Mouse (Mus musculus): ENCODE data around the gene Rps3. TPM values are rescaled to one million over a fixed set of nuclear protein-coding genes. Genes with fewer than 3 reads are reported as not detected.

Rps3 gene
- total RNA-seq, 2 experiments from 2014 or later: 268 to 293 TPM

DNA sequence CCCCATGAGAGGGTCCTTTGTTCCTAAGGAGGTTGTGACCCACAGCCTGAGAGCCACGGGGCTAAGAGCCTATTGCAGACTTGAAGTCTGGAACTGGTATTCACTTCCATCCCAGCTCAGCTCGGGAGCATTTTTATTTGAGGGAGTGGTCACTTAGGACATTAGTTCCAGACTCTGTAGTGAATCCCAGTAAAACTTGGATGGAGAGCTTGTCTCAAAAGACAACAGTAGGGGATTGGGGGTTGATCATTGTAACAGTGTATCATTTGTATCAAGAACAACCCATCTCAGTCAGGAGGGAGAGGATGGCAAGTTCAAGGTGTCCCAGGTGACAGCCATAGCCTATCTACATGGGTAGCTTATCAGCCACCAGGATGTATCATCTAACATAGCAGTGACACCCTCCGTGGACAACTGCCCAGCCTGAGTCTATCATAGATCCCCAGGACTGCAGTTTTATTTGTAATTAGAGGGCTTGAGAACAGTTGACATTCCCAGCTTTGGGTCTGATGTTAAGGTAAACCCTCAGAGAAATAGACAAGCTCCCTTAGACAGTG is 6.9 kb downstream of the Rps3 start:
- DNase-seq (ENCODE audit: low spot score in 2 of 2): no peak

DNA sequence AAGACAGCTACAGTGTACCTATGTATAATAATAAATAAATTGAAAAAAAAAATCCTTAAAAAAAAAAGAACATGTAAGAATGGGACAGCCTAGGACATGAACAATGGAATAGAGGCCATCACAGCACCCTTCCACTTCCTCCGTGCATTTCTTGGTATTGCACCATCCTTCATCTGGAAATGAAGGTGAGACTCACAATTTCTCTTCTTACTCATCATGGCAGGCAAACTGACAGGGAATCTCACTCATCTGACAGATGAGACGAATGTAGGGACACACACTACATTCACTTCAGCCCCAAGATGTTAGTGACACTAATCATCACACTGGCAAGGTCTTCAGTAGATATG is 8.0 kb downstream of the Rps3 start:
- DNase-seq (ENCODE audit: low spot score in 2 of 2): no peak

DNA sequence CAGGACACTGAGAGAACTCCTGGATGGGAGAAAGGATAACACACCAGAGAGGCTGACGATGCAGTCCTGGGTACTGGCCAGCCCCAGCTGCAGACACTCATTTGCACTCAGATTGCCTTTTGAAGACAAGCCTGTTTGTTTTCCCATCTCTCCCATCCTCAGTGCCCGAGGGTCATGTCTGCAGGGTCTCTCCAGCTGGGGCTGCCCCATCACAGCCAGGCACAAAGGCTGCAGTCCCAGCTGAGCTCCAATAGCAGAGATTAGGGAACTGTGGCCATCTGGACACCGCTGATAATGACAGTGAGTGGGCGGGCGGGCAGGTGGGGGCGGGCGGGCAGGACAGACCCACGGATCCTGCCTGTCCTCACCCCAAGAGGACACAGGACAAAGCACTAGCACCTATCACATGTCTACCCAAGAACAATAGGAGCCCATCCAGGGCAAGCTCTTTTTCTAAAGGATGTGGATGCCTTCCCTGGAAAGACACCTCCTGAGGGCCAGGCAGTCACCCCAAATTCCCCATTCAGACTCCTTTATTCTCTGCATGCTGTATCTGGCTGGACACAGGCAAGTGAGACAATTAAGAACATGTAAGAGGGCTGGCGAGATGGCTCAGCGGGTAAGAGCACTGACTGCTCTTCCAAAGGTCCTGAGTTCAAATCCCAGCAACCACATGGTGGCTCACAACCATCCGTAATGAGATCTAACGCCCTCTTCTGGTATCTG is 8.5 kb downstream of the Rps3 start:
- DNase-seq (ENCODE audit: low spot score in 2 of 2): no peak

DNA sequence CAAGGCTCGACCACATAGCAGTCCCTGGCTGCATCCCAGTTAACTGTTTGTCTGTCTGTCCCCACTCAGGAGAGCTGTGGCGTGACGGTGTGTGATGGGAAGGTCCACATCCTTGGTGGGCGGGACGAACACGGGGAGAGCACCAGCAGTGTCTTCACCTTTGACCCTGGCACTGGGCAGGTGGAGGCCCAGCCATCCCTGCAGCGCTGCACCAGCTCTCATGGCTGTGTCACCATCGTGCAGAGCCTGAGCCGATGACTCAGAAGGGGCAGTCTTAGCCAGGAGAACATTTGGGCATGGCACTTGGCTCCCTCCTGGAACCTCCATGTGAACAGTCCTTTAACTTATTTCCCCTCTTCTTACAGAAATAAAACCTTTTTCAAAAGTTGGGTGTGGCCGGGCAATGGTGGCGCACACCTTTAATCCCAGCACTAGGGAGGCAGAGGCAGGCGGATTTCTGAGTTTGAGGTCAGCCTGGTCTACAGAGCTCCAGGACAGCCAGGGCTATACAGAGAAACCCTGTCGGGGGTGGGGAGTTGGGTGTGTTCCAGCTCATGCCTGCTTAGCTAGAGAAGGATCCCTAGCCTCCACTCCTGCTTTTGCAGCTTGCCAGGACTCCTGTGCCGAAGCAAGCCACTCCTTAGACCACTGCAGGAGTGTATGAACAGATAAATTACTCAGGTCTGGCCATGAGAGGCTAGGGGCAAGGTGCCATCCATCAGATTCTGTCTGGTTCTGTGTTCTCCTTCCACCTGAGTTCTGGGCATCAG is 9.7 kb downstream of the Rps3 start:
- no peak for DNase-seq (ENCODE audit: low spot score in 2 of 2)

DNA sequence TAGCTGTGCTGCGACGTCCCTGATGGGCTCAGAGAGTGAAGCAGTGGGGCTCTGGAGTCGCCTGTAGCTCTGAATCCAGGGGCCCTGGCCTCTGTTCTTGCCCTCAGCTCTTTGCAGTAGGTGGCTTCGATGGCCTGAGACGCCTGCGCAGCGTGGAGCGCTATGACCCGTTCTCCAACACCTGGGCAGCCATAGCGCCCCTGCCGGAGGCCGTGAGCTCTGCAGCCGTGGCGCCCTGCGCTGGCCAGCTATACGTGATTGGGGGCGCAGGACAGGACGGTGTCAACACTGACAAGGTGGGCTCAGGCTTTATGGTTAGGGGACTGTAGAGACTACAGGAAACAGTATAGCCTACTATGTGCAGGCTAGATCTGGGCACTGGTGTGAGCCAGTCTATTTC is 12.0 kb downstream of the Rps3 start:
- DNase-seq (ENCODE audit: low spot score in 2 of 2): no peak

DNA sequence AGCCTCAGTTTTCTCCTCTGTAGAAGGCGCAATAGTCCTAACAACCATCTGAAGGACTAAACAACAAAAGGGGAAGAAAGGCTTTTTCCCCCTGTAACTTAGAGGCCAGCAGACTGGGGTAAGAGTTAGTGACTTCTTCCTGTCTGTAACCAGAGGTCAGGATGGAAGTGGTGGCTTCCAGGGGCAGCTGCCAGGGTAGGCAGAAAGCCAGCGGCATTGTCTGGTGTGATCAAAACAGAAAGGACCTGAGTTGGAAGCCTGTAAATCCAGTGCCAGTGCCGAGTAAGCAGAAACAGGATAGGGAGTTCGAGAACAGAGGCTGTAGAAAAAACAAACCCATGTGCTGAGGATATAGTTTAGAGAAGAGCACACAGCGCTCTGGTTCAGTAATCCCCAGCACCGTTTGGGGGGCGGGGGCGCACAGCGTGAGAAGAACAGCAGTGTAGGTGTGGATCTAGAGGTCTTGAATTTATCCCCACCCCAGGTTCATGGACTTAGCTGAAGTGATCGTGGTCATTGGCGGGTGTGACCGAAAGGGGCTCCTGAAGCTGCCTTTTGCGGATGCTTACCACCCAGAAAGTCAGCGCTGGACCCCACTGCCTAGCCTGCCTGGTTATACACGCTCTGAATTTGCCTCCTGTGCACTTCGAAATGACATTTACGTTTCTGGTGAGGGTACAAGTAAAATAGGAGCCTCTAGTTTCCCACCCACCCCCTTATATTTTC is 13.7 kb downstream of the Rps3 start:
- DNase-seq (ENCODE audit: low spot score in 2 of 2): no peak

DNA sequence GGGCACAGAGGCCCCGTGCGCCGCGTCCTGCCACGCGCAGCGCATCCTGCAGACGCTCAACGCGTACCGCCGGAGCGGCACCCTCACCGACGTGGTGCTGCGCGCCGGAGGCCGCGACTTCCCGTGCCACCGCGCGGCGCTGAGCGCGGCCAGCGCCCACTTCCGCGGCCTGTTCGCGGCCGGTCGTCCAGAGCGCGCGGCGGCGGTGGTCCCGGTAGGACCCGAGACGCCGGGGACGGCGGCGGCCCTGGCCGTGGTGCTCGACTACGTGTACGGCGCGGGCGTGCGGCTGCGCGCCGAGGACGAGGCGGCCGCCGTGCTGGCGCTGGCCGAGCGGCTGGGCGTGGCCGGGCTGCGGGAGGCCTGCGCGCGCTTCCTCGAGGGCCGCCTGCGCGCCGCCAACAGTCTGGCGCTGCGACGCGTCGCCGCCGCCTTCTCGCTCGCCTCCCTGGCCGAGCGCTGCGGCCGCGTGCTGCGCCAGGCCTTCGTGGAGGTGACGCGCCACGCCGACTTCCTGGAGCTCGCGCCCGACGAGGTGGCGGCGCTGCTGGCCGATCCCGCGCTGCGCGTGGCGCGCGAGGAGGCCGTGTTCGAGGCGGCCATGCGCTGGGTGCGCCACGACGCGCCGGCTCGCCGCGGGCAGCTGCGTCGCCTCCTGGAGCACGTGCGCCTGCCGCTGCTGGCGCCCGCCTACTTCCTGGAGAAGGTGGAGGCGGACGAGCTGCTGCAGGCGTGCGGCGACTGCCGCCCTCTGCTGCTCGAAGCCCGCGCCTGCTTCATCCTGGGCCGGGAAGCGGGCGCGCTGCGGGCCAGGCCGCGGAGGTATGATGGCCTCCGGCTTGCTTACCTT is 15.0 kb downstream of the Rps3 start:
- peak; percentile 55 to 69 for DNase-seq (ENCODE audit: low spot score in 2 of 2)

DNA sequence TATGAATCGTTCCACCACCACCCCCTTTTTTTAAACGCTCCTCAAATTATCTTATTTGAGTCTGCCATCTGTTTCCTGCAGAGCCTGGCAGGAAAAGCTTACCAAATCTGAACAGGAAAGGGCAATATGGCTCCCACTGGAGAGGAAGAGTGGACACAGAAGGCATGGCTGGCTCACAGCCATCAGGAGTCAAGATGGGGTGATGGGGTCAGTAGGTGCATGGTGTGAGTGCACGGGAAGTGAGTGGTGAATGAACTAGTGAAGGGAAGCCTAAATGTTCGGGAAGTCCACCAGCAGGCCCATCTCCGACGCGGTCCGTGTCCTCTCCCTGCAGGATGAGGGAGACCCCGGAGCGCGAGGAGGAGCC is 15.6 kb downstream of the Rps3 start:
- DNase-seq (ENCODE audit: low spot score in 2 of 2): no peak

DNA sequence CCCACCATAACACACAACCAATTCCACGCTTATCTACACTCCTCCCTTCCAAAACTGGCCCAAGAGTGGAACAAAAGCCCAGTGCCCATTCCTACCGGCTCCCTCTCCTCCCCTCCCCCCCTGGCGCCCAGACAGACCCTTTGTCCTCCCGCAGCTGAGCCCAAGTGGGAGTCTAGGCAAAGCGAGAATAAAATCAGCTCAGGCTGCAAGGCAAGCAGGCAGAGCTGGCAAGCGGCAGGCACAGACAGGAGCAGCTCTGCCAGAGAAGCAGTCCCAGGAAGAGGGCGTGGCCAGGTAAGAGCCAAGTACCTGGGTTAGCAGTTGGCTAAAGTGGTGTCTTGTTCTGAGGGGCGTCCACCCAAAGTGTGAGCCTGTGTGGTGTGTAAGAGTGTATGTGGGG is 17.7 kb downstream of the Rps3 start, which contains the start of gene Klhl35:
TSS of gene Klhl35 (plus strand) at position 194 of the 400 bp plus-strand sequence.
- no peak for DNase-seq (ENCODE audit: low spot score in 2 of 2)

DNA sequence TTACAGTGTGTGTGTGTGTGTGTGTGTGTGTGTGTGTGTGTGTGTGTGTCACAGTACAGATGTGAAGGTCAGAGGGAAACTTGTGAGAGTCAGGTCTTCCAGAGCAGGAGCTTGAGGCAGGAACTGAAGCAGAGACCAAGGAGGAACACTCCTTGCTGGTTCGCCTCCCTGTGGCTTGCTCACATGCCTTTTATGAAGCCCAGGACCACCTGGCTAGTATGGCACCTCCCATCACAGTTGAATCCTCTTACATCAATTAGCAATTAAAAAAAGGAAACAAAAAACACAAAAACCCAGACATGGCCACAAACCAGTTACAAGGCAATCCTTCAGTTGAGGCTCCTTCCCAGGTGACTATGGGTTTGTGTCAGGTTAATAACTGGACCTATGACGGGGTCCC is 20.4 kb downstream of the Rps3 start:
- DNase-seq (ENCODE audit: low spot score in 2 of 2): no peak

DNA sequence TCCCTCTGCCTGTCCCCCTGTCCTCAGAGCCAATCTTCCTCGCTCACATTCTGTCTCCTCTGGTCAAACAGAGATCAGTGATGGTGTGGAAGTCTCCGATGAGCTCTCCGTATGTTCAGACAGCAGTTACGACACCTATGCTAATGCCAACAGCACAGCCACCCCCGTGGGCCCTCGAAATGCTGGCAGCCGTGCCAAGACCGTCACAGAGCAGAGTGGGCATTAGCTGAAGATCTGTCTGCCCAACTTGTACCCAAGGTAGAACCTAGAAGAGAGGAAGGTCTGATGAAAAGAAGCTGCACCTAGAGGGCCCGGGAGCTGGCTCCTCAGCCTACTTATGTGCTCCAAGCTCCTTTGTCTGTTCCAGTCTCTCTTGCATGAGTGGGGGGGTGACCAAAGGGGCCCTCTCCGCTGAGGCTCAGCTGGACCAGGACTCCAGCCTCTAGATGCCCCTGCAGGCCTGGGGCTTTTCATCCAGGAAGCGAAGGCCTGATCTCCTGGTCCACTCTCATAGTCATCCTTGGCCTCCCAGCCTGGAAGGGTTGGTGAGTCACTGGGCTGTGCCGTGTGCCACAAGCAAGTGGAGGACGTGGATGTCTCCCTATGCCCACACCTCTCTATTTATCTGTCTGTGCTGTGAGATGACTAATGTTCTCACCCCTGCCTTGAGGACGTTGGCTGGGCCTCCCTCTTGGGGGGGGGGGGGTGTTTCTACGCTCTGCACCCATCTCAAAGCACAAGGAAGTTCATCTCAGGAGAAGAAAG is 23.5 kb downstream of the Rps3 start:
- peak; percentile 38 to 49 for DNase-seq (ENCODE audit: low spot score in 2 of 2)

DNA sequence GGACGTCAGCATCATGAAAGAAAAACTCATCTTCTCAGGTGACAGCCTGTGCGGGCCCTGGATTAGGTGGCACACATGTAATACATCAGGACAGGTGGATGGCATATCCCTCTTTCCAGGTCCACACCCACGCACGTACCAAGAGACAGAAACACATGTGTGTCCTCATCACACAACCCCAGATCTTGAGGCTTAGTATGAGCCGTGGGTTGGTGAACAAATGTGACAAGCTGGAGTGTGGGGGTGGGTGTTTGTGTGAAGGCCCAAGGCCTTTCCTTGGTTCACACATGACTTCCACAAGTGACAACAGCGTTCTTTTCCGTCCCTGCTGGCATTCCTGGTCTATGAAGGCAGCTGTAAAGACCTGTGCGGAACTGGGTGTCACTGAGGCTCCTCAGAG is 24.7 kb downstream of the Rps3 start:
- peak; percentile 33 to 60 for DNase-seq (ENCODE audit: low spot score in 2 of 2)

DNA sequence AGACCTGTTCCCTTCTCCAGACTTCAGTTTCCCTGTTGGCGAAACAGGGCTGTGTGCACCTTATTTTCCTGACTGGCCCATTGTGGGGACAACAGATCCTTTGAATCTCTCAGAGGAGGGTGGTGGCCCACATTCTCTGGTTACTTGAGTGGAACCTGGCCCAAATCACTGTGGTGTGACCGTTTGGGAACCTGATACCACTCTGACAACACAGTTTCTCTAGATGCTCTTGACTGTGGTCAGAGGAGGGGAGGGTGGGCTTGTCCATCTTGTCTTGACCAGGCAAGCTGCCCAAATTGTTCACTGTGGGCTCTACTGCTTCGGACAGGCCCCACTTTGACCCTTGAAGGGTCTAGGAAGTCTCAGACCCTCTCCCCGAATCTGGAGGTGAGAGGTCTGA is 29.5 kb downstream of the Rps3 start:
- no peak for DNase-seq (ENCODE audit: low spot score in 2 of 2)

DNA sequence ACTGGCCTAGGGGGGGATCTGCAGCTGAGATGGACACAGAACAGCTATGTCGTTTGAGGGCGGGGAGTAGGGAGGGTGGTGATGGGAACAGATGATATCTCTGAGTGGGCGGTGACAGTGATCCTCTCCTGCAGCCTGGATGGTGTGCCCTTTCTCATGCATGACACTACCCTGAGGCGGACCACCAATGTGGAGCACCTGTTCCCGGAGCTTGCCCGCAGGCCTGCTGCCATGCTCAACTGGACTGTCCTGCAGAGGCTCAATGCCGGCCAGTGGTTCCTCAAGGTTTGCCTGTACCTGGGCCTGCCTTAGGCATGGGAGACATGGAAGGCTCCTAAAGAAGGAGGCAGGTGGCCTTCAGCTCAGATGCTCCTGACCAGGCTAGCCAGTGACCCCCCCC is 30.7 kb downstream of the Rps3 start:
- no peak for DNase-seq (ENCODE audit: low spot score in 2 of 2)

DNA sequence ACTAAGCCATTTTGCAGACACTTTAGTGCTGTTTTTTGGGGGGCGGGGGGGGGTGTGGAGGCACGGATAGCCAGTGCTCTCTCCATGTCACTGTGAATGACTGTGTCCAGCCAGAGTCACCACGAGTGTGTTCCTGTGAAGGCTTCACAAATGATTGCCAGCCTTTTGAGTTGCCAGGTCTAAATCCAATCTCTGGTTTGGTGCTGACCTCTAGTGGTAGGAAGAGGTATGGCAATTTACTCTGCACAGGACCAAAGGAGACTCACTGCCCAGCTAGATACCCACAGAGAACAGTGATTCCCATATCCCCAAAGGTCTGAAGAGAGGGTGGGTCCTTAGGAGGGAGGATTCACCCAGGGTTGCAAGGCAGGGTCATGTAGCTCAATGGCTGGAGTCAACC is 32.8 kb downstream of the Rps3 start:
- DNase-seq (ENCODE audit: low spot score in 2 of 2): peak; percentile 73 to 76

DNA sequence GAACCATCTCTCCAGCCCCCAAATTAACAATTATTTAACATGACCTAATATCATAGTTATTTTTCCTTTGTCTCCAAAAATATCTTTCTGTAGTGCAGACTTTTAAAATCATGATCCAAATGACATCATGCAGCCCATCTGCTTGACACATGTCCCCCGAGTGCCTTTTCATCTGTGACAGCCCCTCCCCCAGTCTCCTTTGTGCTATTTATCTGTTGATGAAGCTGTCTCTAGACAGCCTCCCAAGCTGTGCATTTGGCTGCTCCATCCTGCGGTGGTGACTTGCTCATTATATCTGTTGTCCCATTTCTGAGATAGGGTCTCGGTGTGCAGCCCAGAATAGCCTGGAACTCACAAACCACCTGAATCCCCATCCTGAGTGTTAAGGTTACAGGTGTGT is 33.8 kb downstream of the Rps3 start:
- DNase-seq (ENCODE audit: low spot score in 2 of 2): no peak

DNA sequence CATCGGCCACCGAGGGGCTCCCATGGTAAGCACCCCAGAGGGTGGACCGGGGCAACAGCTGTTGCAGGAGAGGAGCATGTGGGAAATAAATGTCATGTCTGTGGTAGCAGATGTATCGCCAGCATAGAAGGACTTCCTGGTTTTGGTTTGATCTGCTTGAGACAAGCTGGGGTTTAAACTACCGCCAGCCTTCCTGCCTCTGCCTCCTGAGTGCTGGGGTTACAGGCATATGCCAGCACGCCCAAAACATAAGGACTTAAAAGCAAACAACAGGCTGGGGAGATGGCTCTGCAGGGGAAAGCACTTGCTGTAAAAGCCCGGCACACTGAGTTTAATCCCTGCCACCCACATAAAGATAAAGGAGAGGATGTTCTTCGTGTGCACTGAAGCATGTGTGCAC is 34.5 kb downstream of the Rps3 start:
- no peak for DNase-seq (ENCODE audit: low spot score in 2 of 2)

DNA sequence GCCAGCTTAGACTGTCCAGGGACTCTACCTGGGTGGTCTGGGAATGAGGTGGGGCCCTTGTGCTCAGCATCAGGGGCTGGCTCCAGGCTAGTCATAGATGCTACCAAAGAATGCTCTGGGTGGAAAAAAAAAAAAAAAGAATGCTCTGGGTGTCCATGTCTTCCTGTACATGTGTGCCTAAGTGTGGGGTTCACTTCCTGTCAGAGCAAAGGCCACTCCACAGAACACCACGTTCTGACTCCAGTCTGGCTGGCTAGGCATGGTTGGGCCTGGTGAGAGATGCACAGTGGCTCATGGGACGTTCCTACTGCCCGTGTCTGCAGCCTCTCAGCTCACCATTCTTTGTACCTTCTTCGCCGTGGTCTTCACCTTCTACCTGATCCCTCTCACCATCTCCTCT is 34.9 kb downstream of the Rps3 start:
- no peak for DNase-seq (ENCODE audit: low spot score in 2 of 2)

DNA sequence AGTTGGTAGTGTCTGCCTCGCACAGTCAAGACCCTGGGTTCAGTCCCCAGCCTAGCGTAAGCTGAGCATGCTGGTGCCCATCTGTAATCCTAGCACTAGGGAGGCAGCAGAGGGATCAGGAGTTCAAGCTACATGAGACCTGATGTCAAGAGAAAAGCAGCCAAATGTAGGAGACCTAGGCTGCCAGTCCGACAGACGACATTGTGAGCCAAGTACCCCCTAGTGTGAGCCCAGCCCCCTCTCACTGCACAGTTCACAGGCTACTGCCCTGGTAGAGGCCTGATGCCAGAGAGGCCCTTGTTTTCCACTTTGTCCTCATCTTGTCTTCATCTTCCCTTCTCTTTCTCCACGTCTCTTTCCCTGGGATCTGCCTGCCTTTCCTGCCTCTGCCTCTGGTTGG is 36.2 kb downstream of the Rps3 start:
- no peak for DNase-seq (ENCODE audit: low spot score in 2 of 2)

DNA sequence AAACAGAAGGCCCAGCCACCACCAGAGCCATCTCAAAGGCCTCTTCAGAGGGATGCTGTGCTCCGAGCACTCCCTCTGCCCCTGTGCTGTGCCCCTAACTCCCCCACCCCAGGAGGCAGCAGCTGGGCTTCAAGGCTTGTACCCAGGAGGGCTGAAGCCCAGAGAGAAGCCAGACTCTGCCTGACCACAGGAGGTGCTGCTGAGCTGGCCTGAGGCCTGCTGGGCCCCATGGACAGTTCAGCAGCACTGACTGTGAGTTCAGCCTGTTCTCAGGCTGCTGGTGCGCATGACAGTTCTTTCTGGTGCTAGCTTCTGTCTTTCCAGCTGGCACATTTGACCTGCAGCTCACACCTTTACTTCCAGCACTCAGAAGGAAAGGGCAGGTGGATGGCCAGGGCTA is 37.7 kb downstream of the Rps3 start:
- DNase-seq (ENCODE audit: low spot score in 2 of 2): no peak
